Mouse (Mus musculus): Measurements from ENCODE around the gene Rep15.

Gene Rep15

DNA sequence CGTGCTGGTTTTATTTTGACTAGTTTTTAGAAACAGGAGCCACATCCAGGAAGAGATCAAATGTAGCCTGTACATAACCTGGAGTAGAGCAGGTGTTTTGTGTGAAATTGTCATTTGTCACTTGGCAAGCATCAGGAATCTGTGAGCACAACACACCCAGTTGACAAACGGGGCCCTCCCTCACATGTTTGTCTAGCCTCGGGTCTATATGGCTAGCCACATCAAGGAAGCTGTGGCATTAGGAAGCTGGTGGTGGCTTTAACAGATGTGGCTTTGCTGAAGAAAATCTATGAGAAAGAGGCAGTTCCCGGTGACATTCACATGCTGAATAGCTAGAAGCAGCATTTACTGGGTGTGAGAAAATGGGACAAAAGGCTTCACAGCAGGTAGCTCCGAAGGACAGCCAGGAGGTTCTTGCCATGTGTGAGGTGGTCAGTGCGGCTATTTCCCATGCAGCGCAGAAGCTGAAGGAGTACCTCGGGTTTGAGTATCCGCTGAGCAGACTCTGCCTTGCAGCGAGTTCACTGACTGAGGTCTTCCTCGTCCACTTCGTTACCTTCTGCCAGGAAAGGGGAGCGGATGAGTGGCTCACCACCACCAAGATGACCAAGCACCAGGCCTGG is at the start of gene Rep15:
Rep15 (plus strand) TSS at position 282 of the 623 bp plus-strand sequence.
- peak; percentile 46 to 54 for DNase-seq

DNA sequence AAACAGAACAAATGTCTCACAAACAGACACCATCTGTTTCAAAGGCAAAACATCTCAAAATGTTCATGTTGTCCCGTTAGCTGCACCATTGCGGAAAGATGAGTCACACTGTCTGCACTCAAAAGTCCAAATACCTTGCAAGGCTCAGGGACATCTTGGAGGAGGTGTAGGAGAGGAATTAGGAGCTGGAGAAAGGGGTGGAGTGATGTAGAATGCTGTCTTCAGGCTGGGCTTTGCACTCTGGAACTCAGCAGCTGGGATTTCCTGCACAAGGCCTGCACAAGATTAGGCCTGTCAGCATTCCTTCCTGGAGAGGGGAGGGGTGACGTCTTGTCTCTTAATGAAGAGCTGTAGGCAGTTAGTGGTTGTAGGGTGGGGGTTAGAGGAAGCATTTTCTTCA is 47.8 kb upstream of the Rep15 start:
- DNase-seq, result no peak

DNA sequence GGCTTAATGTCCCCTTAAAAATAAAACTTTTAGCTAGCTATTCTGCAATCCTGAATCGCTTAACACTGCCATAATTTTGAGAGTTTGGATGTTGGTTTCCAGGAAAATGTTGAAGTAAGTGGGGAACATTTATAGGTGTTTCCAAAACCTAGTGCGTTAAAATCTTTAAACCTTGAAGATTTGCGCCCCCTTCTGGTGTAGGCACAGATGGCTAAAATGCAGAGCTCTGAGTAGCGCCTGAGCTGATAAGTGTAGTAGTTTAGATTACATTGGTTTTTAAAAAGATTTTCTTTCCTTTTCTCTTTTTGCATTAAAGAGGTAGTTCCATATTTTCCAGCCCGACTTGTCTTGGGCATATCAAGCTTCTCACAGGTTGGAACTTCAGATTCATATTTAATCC is 38.1 kb upstream of the Rep15 start:
- DNase-seq, result peak; percentile 44 to 45

DNA sequence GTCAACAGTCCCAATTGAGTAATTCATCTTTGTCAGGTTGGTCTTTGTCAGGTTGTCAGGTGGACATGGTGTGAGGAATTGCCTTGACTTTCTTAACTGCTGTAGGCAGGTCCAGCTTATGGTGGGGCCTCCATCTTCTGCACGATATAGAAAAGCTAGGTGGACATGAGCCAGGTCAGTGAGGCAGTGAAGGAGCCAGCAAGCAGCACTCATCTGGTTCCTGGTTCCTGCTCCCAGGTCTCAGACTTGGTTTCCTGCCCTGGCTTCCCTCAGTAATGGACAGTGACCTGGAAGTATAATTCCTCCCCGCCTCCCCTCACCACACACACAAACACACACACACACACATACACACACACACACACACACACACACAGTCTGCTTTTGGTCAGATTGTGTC is 37.0 kb upstream of the Rep15 start:
- no peak for DNase-seq

DNA sequence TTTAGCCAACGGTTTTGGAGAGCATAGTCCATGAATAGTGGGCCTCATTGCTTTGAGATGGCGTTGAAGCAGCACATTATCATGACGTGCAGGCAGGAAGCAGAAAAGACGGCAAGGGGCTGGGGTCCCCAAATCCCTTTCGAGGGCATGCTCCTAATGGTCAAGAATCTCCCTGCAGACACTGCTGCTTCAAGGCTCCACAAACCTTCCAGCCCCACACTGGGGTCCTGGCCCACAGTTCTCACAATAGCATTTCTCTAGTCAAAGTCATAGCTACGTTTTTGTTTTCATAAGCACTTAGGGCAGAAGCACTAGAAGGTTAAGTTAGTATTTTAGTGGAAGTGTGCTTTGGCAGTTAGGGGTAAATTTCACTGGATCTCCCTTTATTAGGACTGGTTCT is 36.5 kb upstream of the Rep15 start:
- no peak for DNase-seq

DNA sequence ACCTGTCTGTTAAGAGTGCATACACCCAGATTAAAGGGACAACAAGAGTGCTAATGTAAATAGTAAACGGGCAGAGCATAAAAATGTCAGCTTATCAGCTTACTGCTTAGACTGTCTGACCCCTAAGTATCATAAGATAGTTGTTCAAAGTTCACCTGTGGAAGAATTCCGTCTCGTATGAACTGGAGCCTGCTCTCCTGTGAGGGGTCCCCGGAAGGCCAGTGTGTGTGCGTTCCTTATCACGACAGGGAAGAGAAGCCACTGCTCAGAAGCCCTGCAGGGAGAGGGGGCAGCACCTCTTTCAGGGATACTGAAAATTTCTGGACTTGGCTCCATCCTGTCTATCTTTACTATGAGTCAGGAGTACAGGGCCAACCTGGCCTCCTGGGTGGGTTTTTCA is 35.4 kb upstream of the Rep15 start:
- no peak for DNase-seq

DNA sequence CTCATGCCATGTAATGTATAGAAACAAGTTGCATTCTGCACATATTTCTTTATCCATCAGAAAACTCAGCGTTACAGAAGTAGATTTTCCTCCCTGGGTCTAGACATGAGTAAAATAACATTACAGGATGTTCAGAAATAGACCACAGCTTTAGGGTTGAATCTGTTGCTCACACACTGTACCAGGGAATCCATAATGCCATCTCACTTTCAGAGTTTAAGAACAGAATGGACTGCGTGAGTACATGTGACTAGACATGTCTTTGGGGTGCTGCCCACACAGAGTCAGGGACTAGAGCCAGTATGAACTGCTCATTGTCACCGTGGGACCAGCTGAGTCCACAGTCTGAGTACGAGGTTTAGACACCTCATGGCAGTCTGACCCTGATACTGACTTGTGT is 33.7 kb upstream of the Rep15 start:
- DNase-seq, result no peak

DNA sequence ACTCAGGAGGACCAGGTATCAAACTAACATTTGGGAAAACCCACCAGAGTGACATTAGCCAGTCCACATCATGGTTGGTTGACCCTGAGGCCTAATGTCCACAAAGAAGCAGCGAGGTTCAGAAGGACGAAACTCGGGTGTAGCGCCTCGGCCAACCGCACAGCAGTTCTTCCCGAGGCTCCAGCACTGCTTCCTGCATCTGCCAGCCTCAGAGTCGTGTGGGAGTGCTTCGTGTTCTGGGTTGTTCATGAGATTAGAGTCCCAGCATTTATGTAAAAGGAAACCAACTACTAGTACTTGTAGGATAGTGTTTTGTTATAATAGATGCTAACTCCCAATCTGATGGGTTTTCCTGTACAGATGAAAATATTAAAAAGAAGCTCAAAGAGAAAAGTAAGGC is 33.1 kb upstream of the Rep15 start:
- no peak for DNase-seq

DNA sequence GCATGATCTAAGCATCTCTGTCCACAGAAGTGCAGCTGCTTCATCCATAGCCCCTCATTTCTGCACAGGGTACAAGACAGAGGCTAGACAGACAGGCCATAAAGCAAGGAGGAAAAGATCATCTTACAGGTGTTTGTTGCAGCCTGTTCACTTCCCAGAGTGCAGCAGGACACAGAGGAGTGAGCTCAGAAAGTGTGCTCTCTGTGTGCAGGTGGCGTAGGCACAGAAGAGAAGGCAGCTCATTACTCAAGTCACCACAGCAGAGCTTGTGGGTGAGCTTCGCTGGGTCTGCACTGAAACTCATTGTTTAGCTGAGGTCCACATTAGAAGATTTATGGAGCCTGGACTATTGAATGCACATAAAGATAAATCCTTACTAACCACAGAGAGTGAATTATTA is 32.6 kb upstream of the Rep15 start:
- DNase-seq, result no peak

DNA sequence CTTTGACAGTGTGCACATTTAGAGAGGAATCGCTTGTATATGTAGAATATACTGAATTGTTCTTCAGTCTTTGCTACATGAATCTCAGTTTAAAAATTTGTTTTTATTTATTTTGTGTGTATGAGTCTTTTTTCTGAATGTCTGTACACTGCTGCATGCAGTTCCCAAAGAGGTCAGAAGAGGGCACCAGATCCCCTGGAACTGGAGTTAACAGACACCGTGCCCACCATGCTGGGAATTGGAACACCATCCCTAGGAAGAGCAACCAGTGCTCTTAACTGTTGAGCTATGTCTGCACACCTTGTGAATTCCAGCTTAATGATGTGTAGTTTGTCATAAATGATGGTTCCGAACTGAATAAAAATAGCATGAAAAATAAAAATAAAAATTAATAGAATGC is 24.2 kb upstream of the Rep15 start:
- peak; percentile 65 to 78 for DNase-seq

DNA sequence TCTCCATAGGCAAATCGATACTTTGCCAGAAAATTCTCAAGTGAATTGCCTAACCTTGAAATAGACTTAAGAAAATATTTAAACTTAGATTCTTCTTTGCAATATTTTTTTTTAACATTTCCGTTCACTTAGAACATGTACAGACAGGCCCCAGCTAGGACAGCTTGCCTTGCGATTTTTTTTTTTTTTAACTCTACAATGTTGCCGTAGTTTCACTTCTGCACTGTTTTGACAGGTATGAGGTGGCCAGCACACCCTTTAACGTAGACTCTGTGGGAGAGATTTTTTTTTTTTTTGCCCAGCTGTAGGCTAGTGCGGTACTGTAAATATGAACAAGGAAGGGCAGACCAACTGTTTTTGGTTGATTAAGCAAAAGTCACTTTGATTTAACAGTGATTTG is 22.0 kb upstream of the Rep15 start:
- DNase-seq, result no peak

DNA sequence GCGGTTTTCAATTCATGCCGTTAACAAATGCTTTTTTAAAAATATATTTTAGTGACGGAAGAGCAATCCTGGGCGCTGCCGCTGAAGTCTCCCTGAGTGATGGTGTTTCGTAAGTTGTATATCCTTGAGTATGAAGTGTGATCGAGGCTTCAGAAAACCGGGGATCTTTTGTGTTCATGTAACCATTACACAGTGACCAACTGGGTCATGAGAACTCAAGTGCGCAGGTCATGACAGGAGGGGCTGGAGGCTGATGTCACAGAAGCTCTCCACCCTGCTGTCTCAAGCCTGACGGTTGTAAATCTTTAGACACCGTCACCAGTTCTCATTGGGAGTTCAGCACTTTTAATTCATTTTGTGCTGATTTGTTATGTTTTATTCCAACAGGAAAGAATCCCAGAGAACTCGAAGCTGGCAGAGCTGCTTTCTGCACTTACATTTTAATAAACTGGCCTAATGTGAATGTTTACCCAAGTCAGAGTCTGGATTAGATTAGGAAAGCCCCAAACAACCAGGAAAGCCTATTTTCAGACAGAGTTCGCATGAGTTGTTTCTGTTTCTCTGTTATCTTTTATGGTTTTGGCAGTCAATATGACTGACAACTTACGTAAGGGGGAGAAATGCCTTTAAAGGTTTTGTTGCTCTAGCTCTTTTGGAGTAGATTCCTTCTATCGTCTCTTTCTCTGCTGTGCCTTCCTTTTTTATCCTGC is 21.4 kb upstream of the Rep15 start:
- DNase-seq, result no peak

DNA sequence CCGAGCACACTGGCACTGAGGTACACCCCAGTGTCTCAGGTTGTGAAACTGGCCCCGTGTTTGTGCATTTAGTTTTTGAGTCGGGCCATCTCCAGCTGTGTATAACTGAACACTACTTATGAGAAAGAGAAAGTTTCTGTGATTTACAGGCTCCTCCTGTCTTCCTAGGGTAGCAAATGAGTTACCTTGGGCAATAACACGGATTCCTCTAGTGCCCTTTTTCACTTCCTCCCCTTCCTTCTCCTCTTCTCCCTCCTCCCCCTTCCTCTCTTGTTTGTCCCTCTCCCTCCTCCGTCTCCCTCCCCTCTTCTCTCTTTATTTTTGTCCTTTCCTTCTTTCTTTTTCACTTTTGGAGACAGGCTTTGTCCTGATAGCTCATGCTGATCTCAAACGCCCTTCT is 20.8 kb upstream of the Rep15 start:
- no peak for DNase-seq

DNA sequence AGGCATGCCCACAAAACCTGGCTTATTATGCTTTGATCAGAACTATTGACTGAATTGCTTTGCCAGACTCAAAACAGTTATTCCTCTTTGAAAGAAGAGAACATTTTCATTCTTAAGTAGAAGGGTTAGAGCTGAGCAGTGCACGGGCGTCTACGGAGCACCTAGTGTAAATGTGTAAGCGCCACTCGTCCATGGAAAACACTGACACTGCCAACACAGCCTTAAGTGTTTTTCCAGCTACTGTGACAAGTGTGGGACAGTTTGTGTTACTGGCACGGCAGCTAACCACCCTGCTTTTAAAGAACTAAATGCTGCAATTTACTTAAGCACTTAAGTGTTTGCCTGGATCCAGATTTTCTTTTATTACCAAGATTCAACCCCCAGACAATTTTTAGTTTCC is 20.4 kb upstream of the Rep15 start:
- no peak for DNase-seq

DNA sequence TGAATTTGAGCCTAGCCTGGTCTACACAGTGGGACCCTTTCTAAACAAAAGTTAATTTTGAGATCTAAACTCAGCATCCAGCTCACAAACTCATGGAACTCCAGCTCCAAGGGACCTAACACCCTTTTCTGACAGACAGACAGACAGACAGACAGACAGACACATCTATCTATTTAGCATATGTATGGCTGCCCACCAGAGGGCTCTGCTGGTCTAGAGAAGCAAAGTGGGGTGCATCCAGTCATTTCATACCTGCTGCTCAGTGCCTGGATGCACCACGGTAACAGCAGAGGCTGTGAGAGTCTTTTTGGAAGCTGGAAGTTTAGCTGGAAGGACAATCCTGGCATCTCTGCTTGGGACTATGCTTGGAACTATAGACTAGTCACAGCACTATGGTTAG is 18.8 kb upstream of the Rep15 start:
- DNase-seq, result no peak

DNA sequence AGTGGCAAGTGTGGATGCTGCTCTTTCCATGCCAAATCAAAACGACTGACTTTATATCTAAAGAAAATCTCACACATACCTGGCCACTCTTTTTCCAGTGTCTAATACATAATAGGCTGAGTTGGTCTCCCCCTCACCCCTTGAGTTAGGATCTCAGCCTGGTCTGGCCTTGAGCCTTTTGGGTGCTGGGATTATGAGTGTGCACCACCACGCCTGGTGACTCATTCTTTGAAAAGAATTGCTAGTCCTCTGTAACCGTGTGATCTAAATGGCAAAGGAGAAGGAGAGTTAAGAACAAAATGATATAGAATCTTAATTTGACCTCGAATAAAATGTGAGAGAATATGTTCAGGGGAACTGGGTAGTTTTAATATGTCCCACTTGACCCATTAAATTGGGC is 14.5 kb upstream of the Rep15 start:
- no peak for DNase-seq

DNA sequence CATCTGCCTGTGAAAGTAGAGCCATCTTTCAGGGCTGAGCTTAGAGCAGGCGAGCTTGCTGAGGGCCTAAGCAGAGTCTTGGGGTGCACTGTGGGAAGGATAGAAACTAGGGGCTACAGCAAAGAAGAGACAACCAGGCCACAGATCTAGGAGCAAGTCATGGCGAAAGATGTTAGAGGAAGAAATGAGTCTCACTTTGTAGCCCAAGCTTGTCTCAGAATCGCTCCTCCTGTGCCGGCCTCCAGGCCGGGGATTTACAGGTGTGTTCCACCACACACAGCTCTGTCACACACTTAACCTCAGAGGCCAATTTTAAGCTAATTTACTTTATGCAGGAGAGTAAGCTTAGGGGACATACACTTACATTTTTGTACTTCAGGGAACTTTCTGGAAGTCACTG is 14.0 kb upstream of the Rep15 start:
- DNase-seq, result no peak

DNA sequence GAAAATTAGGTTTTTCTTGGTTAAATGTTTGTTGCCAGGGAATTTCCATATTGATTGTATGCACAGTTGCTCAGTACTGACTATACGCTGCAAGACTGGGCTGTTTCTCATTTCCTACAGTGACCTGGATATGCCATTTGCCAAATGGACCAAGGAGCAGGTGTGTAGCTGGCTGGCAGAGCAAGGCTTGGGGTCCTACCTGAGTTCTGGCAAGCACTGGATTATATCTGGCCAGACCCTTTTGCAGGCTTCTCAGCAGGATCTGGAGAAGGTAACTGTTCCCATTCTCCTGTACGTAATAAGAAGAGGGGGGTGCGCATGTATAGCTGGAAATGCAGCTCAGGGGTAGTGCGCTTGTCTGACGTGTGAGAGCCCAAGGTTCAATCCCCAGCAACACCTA is 11.2 kb upstream of the Rep15 start:
- DNase-seq, result peak; percentile 29 to 32

DNA sequence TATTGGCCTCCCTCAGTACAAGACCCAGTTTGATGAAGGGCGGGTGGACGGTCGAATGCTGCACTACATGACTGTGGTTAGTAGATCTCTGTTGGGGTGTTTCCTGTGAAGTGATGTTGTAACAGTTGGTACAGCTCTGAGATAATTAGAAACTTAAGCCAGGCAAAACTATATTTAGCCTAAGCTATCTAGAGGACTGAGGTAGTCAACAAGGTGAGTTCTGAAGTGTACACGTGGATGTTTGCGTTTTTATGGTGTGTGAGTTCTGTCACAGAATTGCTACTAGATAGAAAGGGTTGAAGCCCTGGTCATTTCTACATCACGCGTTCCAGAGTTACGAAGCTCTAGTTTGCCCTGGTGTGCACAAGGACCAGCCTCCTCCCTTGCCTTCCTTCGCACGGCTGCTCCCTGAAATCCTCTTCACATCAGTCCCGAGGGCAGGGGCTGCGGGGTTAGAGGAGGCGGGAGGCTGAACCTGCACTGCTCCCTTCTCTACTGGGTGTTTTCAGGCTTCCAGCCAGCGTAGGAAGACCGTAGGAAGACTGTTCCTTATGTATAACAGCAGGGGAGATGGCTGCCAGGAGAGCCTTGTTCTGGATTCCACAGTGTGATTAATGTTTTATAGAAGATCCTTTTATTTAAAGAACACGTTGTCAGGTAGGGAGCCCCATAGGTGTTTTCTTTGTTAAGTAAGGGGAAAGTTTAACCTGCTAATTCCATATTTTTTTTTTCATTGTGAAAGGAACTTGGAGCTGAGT is 9.8 kb upstream of the Rep15 start:
- DNase-seq, result no peak

DNA sequence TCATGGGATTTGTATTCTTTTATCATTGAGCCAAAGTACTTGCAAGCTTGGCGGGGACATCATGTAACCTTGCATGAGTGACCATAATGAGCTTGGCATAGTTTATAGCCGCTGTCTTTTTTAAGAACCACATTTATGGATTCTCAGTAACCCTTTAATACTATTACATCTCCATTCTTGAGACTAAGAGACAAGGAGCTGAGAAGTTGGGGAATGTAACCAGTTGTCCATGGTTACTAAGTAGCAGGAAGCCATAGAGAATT is 9.3 kb upstream of the Rep15 start:
- no peak for DNase-seq

DNA sequence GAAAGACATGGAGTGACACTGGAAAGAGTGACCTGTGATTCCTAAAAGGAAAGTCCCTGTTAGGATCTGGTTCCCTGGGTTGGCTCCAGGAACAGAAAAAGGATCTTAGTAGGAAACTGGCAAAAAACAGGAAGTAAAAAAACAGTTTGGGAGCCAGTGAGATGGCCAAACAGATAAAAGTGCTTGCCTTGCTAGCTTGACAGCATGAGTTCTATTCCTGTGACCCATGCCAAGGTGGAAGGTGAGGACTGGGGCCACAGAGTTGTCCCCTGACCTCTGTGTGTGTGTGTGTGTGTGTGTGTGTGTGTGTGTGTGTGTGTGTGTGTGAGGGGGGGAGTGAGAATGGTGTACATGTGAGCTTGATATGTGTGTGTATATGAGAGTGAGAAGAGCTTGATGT is 8.8 kb upstream of the Rep15 start:
- no peak for DNase-seq

DNA sequence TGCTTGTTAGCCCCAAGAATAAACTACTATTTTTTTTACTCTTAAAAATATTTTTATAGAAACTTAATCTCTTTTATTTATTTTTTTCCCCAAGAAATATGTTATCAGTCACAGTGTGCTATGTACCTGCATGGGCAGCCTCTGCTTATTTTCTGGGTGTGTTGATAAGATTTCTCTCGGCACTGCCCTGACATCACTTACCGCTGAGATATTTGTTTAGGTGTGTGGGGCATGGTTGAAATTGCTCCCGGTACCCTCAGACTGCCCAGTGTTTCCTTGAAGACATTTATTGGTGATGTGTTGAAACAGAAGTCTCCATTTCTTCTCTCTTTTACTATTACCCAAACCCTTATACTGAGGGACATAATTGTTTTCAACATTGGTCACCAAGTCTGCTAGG is 7.6 kb upstream of the Rep15 start:
- DNase-seq, result no peak

DNA sequence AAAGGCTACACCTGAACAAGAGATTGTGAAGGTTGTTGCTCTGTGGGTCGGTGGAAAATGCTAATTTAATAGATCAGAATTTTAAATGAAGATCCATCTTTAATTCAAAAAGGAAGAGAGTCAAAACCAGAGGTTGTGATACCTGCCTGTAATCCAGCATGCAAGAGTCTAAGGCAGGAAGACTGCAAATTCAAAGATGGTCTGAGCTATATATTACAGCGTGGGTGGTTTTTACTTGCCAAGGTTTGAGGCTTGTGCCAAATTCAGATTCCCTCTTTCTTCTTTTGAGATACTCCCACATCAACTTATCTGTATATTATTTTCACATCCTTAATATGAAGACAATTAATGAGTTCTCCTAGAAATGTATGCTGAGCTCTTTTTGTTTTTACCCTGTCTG is 4.0 kb upstream of the Rep15 start:
- no peak for DNase-seq

DNA sequence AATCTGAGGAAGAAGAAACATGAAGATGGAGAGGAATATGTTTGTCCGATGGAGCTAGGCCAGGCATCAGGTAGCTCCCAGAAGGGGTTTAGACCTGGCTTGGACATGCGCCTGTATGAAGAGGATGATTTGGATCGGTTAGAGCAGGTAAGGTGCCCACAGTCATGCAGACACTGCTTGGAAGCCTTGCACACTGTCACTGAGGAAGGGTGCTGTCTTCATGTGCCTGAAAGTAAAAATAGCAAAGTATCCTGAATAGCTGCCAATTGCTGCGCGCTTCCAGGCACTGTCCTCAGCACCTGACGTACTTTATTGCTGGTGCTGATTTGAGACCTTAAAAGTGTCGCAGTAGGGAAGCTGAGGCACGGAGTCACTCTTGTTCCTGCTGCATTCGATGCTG is 2.8 kb upstream of the Rep15 start:
- peak; percentile 65 to 72 for DNase-seq

Data from cerebellum, adult 18-20 months (tissue).